Mouse (Mus musculus): Measurements from ENCODE around the gene Arhgap44.

Arhgap44 gene

DNA sequence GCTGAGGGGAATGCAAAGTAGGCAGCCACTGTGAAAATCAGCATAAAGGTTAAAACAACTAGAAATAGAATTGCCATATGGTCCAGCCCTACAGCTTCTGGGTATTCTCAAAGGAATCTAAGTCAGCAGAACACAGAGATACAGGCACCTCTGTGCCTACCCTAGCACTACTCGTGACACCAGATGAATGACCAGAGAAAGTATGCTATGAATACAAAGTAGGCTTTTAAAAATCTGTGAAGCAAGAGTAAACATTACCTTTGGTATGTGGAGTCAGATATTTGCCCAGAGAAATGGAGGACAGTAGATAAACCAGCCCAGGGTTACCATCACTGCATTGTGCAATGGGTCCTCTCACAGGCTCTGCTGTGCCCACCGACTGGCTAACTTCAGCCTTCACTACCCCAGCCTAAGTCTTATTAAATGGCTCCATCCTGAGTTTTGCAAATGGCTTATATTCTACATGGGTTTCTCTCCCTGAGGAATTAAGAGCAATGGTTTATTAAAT lies 25.6 kb downstream of the Arhgap44 start:
- ATAC-seq (ENCODE audit: low TSS enrichment) = peak; percentile 29; the same call in 1 of the 2 replicates

DNA sequence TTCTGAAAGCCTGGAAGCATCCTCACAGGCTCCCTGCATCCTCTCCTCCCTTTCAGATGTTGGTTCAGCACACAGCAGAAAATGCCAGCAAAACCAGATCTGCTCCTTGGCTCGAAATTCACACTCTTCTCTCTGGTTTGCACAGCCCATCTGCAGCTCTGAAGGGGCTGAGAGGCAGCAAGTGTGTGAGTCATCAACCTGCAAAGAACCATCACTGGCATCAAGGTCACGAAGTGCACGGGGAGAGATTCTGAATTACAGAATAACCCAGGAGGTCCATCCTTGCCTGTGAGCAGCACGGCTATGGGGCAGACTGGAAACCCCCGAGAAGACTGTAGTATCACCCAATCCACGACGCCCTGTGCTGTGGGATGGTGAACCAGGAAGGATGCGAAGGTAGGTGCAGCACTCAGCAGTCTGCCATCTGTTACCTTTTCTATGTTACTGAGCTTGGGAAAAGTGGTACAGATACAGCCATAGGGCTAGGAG lies 27.5 kb downstream of the Arhgap44 start:
- peak; percentile 85 for ATAC-seq (ENCODE audit: low TSS enrichment)

DNA sequence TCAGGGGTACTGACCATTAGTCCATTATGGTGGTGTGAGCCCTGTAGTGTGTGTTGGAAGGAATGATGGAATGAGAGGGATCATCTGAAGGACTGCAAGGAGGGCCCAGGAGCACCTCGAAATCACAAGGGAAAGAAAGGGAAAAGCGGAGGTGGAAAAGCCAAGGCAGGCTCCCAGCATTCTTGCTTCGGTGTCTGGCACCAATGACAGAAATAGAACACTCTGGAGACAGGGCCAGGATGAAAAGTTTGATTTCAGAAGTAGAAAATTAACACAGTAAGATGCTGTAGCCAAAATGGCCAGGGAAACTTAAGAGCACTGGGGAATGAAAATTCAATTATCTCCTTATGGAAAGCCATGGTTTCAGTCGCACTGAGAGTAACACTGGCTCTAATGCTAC lies 29.1 kb downstream of the Arhgap44 start:
- peak; percentile 43; the same call in 1 of the 2 replicates for ATAC-seq (ENCODE audit: low TSS enrichment)

DNA sequence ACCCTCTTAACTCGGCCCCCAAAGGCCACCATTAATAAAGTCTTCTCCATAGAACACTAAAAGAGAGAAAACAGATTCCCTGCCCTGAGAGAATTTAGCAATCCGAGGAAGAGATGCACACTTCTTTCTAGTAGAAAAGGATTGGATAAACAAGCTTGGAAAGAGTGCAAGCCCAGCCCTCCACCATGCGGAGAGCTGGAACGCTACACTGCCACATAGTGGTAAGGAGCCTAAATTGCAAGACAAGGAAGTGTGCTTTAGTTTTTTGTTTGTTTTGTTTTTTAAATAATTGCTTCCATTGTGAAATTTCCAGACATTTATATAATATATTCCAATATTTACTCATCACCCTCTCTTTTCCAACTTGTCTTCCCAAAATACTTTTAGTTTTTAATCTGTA lies 33.7 kb downstream of the Arhgap44 start:
- no peak for ATAC-seq (ENCODE audit: low TSS enrichment)

GRCm38 (mm10) chr11:65128666-65129065 lies 34.1 kb downstream of the Arhgap44 start:
- no peak for ATAC-seq (ENCODE audit: low TSS enrichment)

GRCm38 (mm10) chr11:65126566-65126965 lies 36.2 kb downstream of the Arhgap44 start:
- peak; percentile 73 for ATAC-seq (ENCODE audit: low TSS enrichment)

DNA sequence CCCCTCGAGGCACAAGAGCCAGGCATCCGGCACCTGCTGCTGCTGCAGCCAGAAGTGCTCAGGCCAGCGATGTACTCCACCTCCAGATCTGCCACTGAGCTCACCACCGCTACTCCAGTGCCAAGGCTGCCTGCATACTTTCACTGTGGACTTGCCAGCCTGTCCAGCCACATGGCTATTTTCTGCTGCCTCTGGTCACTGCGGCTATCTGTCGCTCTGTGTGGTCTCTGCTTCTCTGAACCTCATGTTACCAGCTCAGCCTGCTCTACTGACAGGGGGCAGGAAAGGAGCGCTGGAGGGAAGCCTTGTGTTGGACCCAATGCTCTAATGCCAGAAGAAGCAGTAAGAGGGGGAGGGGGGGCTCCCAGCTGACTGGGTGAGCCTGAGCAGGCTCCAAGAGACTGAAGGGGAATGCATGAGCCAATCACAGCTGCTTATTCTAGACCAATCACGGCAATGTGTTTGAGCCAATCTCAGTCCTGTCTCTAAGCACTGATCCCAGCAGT lies 37.8 kb downstream of the Arhgap44 start:
- ATAC-seq (ENCODE audit: low TSS enrichment) = peak; percentile 73

- no peak for ATAC-seq (ENCODE audit: low TSS enrichment)
Measured at GRCm38 (mm10) chr11:65120276-65120675, 42.5 kb downstream of the Arhgap44 start.

- no peak for ATAC-seq (ENCODE audit: low TSS enrichment)
Measured at GRCm38 (mm10) chr11:65115811-65116210, 47.0 kb downstream of the Arhgap44 start.

DNA sequence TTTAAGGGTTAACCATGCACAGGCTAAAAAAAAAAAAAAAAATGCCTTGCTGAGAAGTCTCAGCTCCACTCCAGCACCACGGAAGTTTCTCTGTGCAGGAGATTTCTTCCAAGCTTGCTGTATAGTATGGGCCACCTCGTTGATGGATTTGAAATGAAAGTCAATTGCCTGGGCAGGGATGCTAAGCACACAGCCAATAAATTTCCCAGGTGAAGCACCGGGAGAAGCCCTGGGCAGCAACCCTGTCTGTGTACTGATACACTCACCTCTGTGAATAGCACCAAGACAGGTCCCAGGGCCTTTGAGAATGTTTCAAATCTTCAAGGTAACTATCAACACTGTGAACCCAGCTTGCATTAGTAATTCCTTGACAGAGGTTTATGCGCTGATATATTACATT lies 50.7 kb downstream of the Arhgap44 start:
- no peak for ATAC-seq (ENCODE audit: low TSS enrichment)

DNA sequence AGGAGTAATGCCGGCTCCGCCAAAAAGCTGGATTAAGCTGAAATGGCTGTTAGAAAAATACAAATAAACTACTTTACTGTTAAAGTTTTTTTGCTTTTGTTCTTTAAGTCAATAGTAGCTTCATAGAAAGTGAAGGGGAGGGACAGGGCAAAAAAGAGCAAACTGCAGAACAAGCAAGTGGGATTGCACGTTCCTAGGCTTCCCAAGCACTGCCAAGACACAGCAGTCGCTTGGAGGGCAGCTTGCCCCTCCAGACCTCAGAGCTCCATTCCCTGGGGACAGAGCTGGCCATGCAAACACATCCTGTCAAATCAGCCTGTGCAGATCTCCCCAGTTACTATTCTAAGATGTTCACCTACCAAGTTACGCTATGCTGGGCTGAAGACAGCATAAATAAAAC lies 51.1 kb downstream of the Arhgap44 start:
- ATAC-seq (ENCODE audit: low TSS enrichment) = no peak

GRCm38 (mm10) chr11:65110058-65110457 lies 52.7 kb downstream of the Arhgap44 start:
- ATAC-seq (ENCODE audit: low TSS enrichment) = no peak

DNA sequence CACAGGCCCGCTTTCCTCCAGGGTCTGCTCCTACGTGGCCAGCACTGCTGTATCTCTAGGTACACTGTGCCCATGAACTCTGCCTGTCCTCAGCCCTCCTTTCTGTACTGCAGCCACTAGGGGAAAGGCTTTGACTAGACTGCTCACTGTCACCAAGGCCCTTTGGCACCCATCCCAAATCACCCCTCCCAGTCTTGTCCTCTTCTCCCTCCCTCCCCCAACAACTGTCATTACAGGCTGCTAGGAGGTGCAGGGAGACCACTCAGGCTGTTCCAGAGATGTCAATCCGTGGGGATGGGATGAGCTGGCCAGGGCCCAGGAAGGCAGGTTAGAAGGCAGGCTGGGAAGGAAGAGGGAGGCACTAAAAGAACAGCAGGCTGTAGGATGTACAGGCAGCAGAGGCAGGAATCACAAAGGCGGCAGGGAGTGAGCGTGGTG lies 55.0 kb downstream of the Arhgap44 start:
- ATAC-seq (ENCODE audit: low TSS enrichment) = peak; percentile 64

DNA sequence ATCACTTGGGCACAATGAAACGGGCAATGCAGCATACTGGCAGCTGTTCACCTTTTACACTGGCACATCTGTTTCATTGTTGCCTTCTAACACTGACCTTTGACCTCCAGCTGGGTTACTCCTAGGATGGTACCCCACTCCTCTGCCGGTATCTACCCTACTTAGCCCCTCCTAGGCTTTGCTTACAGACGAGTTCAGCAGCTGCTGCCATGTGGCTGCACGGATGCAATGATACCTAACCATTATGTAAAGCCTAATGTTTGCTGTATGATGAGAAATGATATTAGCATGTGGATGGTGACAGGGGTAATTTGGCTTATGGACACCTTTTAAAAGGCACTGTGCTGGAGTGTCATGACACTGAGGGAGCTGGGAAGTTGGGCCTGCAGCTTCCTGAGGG lies 55.6 kb downstream of the Arhgap44 start:
- no peak for ATAC-seq (ENCODE audit: low TSS enrichment)

- ATAC-seq (ENCODE audit: low TSS enrichment) = no peak
Measured at GRCm38 (mm10) chr11:65104076-65104475, 58.7 kb downstream of the Arhgap44 start.

DNA sequence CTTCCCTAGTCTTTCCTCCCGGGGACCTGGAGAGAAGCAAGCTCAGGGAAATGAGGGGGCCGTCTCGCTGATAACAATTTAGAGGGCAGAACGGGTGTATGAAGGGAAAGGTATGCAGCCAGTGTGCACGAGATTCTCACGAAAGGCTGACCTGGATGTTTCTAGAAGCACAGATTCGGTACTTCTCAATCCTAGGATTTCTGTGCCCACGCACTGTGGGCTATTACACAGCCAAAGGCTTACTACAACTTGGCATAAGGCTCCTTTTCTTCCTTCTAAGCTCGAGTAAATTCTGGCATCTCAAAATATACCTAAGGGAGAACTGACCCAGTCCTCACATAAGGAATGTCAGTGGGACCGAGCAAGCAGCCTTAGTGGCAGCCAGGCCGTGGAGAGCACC lies 61.6 kb downstream of the Arhgap44 start:
- peak; percentile 74 for ATAC-seq (ENCODE audit: low TSS enrichment)

DNA sequence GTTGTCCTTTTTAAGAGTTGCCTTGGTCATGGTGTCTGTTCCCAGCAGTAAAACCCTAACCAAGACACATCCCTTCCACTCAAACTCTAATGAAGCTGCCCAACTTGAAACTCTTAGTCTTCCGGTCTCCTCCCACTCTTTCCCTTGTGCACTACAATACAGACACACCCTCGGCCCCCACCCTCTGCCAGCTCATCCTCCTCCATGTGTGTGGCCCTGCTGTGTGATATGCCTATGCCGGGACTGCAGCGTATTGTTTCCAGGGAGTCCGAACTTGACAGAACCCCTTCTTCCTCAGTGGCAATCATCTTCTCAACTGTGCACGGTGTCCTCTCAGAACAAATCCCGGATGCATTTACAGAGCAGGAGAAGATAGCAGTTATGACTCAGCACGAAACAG lies 62.7 kb downstream of the Arhgap44 start:
- peak; percentile 29 for ATAC-seq (ENCODE audit: low TSS enrichment)

DNA sequence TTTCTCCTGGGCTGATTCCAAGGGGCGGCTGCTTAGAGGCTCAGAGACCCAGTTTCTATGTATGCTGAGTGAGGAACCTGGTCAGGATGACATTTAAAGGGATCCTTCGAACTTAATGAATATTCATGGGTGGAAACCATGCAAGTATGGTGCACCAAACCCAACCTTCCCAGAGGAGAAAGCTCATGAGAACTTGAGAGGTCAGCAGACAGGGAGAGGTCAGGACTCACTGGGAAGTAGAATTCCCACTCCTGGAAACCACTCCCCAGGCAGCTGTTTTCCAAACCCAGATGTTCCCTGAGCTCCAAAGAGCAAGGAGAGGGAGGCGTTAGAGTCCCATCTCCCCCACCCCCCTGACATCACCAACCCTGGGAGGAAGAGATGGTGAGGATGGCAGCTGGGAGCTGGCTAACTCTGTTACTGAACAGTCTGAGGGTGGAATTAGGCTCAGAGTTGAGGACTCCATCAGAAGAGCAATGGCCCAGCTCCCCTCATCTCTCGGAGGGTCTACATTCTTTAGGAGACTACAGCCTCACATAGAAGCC lies 65.2 kb downstream of the Arhgap44 start:
- no peak for ATAC-seq (ENCODE audit: low TSS enrichment)

DNA sequence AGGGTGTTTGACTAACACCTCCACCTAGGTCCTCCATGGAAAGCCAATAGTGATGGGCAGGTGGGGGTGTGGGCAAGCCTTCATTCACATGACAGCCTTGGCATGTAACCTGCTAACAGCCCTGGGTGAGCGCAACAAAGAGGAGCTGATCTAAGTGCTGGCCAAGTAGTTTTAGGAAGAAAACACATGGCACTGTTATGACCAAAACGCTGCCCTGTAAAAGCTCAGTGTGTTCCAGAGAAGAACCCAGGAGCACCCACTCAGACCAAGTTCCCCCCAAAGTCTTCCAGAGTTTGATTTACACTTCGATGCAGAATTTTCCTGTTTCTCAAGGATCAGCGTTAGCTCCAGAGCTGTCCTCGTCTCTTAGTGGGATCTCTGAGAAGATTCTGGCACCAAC lies 65.9 kb downstream of the Arhgap44 start:
- ATAC-seq (ENCODE audit: low TSS enrichment) = no peak

DNA sequence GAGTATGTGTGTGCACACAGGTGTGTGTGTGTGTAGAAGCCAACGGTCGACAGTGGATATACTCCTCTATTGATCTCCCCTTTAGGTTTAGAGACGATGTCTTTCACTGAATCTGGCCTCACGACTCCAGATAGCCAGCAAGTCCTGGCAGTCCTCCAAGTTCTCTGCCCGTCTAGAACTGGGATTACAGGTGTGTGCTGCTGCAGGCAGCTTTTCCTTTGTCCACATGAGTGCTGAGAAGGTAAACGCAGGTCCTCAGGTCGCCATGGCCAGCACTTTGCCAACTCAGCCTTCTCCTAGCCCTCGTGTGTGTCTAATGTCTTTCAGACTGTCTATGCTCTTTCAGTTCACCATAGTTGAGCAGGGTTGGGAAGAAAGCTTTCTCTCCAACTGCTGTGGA lies 69.9 kb downstream of the Arhgap44 start:
- no peak for ATAC-seq (ENCODE audit: low TSS enrichment)

DNA sequence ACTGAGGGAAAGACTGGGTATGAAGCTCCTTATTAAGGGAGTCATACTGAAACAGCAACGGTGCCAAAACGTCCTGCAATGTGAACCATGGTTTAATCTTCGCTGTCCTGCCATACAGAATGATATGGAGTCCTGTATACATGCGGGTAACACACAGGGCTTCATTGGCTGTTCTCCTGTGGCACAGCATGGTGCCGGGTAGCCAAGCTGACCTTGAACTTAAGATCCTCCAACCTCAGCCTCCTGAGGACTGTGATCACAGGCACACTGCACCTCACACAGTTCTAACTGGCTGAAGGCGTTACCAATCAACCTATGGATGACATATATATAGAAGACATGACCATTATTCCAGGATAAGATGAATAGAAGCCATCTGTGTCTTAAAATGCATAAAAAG lies 72.4 kb downstream of the Arhgap44 start:
- peak; percentile 28; the same call in 1 of the 2 replicates for ATAC-seq (ENCODE audit: low TSS enrichment)

DNA sequence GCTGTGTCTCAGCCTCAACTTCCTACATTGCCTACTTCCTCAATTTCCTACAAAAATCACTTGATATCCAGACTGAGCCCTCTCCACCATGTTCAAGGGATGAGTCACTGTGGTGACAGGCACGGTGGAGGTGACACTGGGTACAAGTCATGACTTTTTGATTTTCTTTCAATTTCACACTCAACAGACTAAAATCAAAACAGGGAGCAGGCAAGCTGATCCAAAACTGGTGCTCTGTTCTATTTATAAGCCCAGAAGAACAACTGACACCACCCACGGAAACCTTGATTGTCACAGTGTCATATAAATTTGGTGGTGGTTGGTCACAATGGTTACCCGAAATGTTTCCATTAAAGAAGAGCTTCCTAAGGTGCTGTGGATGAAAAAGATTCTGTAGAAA lies 72.8 kb downstream of the Arhgap44 start:
- ATAC-seq (ENCODE audit: low TSS enrichment) = peak; percentile 32; the same call in 1 of the 2 replicates

DNA sequence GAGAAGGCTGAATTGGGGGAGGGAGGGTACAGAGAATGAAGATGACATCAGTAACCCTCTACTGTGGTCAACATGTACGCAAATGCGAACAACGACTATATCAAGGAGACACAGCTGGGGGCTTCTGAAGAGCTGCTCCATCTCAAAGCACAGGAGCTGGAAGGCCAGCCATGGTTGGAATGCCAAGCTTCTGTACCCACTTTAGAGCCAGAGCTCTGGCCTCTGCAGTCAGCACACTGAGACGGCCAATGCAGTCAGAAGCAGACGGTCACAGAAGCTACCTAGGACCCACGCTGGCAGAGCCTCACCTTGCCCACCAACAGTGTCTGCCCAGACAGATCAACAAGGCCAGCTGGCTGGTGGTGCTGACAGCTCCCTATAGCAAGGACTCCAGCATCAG lies 73.5 kb downstream of the Arhgap44 start:
- ATAC-seq (ENCODE audit: low TSS enrichment) = no peak
